Mouse (Mus musculus) brain, embryonic 14.5 days (tissue): ENCODE measurements around the gene Arhgdia.
"Not testable (repeated sequence)": the region's sequence is repeated elsewhere in the genome, so short reads cannot be mapped to it uniquely, and the experiment has no call there.

Experiments used
- CTCF ChIP-seq: fragments of 200-500 bp; IDR thresholded peaks from 2 replicates; pipeline ENCODE4 v1.5.1; 2012; ENCODE audit warnings: inconsistent platforms, mild to moderate bottlenecking, moderate library complexity, borderline replicate concordance; ENCODE audit not compliant: insufficient read depth, insufficient read length; ENCODE audit errors: extremely low read depth
- POLR2A ChIP-seq: fragments of 200-500 bp; IDR thresholded peaks from 2 replicates; pipeline ENCODE4 v1.6.1; 2012; ENCODE audit warnings: mild to moderate bottlenecking, inconsistent platforms, borderline replicate concordance; ENCODE audit not compliant: poor library complexity, insufficient read depth, insufficient read length, severe bottlenecking; ENCODE audit errors: extremely low read depth

DNA sequence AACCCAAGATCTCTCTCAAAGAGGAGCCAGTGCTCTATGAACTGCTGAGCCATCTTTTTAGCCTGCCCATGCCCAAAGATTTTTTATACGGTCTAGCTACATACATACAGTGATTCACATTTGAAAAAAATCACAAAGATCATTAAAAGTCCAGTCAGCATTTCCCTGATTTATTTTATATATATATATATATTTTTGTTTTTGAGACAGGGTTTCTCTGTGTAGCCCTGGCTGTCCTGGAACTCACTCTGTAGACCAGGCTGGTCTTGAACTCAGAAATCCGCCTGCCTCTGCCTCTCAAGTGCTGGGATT lies 1.5 kb upstream of the Arhgdia start:
- TF ChIP-seq CTCF, POLR2A: not testable (repeated sequence)
